Mouse (Mus musculus) kidney, postnatal 36 days (tissue): ENCODE measurements at regions not wholly inside any gene's neighbourhood (a gene's known extent, or its start where the extent isn't known, plus 50 kb on each side); places are given as distances from the start of the nearest gene placed in this dataset.

Experiments
- DNase-seq, 2 experiments: peaks; one replicate each; pipeline ENCODE4 v3.0.0; 2021 to 2022; ENCODE audit warnings: mixed read lengths in 2 of 2

DNA sequence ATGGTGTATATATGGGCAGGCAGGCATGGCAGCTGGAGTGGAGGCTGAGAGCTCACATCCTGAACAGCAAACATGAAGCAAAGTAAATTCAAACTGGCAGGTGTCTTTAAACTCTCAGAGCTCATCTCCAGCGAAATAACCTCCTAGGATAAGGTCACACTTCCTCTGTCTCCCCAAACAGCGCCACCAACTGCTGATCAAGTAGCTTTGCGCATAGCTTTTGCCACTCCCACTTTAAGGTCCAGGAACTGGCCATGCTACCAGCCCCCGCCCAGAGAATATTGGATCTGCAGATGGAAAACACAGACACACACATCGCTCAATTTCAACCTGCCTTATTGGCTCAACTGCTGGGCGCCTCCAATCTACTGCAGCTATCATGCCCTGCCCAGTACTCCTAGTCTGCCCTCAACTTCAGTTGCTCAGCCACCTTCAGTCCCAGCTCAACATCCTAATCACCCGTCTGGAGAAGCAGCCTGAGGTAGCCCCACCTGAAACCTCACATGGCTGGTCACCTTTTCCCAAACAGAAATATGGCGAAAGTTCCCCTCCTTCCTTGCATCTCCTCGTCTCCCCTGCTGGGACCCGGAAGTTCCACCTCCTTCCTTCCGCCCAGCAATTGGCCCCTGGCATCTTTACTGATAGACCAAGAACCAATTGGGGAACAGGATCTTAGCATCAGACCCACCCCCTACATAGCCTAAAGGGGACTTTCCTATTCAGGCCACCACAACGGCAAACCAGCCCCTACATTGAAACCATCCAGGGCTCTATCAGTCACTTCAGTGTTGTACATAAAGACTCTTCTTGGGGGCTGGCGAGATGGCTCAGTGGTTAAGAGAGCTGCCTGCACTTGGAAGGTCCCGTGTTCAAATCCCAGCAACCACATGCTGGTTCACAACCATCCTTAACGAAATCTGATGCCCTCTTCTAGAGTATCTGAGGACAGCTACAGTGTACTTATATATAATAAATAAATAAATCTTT, 70.4 kb upstream of the Slc38a4 start:
- DNase-seq: no peak

DNA sequence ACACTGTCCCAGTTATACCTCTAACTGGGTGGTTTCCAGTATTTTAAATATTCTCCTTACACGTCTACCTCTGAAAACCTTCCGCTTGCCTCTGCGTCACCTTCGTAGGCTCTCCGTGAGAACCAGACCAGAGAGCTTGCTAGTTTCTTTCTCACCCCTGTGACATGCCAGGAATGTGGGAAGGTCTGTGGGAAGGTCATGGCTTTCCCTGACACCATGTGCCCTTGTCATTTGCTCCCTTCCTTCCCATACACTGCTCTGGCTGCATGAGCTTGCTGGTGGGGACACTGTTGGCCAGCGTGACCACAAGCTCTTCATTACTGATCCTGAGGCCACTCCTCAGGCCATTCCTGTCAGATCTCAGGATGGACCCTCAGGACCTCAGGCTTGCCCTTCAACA, 66.5 kb upstream of the Slc38a4 start:
- DNase-seq: no peak

DNA sequence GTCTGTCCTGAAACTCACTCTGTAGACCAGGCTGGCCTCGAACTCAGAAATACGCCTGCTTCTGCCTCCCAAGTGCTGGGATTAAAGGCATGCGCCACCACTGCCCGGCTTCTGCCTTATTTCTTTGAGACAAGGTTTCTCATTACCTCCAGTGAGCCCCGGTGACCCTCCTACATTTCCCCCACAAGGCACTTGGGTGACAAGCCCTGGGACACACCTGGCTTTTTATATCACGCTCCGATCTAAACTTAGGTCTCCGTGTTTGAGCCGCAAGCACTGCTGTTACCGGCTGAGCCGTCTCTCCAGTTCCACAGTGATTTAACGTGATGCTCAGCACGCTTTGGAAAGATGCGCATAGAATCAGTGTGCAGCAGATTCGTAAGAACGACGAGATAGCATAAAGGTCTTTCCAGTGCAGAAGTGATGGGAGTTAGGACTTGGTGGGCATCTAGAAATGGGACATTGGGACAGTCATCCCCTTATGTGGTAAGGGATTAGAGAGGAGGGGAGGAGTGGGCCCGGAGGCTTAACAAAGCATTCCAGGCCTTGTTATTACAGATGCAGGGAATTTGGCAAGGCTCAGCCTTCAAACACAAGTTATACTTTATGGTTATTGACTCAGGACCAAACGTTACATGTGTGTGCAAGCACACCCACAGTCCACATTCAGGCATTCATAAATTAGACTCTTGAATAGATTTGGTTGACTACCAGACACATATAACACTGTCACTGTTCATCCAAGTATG, 56.9 kb upstream of the Slc38a4 start:
- DNase-seq: no peak

DNA sequence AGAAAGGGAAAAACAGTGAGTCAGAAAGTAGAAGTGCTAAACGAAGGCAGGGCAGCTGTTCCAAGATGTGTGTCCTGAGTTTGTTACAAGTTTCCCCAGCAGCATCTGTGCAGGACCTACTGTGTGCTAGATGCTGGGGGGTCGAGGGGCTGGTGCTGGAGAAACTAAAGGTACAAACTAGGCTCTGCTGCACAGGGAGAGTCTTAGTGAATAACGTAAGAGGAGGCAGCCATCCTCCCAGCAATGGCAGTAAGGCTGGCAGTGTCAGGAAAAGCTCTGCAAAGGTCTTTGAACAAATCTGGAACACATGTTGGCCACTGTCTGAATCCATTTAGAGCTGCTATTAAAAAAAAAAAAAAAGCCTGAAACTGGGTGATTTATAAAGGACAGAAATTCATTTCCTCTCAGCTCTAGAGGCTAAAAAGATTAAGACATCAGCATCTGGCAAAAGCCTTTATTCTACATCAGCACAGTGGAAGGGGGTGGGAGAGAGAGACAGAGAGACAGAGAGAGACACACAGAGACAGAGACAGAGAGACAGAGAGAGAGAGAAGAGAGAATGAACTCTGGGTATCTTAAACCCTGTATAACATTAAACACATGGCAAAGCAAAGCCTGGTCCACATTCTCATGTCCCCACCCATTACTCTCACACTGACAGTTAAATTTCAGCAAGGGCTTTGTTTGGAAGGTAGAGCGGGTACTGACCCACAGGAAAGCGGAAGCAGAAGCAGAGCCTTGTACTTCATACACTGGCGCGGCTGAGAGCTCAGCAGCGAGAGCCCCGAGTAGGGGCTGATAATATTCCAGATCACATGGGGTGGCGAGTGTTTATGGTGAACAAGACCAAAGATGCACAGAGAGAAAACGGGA, 55.8 kb upstream of the Slc38a4 start:
- DNase-seq: no peak

DNA sequence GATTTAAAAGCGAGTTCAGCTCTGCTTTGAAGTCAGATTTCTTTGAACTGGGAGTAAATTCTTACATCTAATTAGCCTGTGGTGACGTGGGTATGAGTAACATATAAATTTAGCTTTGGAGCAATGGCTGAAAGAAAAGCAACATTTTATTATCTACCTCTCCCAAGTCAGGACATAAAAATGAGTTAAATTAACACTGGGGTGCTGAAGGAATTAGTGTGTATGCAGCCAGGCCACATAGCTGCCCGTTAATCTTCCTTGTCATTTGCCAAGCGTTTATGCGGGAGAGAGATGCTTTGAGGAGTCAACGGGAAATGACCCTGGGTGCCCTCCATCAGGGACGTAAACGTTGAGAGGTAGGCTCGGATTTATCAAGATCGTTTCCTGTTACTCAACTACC, 52.0 kb upstream of the Slc38a4 start:
- DNase-seq: no peak

DNA sequence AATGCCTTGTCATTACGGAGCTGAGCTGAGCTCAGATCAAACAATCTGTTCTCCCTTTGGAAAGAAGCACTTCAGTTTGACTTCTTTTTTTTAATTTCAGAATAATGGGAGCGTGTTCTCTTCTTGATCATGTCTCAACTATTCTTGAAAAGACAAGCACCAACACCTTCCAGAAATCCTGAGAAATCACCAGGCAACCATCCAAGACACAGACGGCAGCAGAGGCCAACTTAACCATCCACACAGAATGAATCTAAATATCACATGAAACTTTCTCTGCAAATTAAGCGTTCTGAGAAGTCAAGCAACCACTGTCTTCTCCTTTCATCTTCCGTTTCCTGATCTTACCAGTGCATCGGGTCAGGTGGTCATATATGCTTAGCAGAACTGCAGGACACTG, 50.8 kb upstream of the Slc38a4 start:
- no peak for DNase-seq
